Mouse (Mus musculus) thymus, adult 2 months (tissue): Measurements from ENCODE around the gene Zfp697. TPM values are rescaled to one million over a fixed set of nuclear protein-coding genes. Genes with fewer than 3 reads are reported as not detected.
"Not testable (repeated sequence)": the region's sequence is repeated elsewhere in the genome, so short reads cannot be mapped to it uniquely, and the experiment has no call there.

Source experiments
- DNase-seq: peaks from one replicate; pipeline ENCODE4 v3.0.0; 2021
- H3K27ac ChIP-seq: fragments of 200-500 bp; 2 replicates; pipeline ENCODE4 v1.5.1; 2012; ENCODE audit warnings: low read length, control low read depth; ENCODE audit not compliant: control insufficient read depth, insufficient read depth
- H3K27me3 ChIP-seq: fragments of 200-500 bp; 2 replicates; pipeline ENCODE4 v1.6.1; 2012; ENCODE audit warnings: mild to moderate bottlenecking, low read length, moderate library complexity, mixed read lengths; ENCODE audit not compliant: control insufficient read depth, insufficient read depth
- H3K36me3 ChIP-seq: fragments of 200-500 bp; 2 replicates; pipeline ENCODE4 v1.6.1; 2012; ENCODE audit warnings: mild to moderate bottlenecking, low read length, moderate library complexity; ENCODE audit not compliant: control insufficient read depth, insufficient read depth
- H3K4me1 ChIP-seq: fragments of 200-500 bp; replicated peaks from 2 replicates; pipeline ENCODE4 v1.6.1; 2012; ENCODE audit warnings: low read length; ENCODE audit not compliant: control insufficient read depth, insufficient read depth
- H3K4me3 ChIP-seq: fragments of 200-500 bp; 2 replicates; pipeline ENCODE4 v1.5.1; 2012; ENCODE audit warnings: mild to moderate bottlenecking, low read length, control low read depth, moderate library complexity; ENCODE audit not compliant: control insufficient read depth, insufficient read depth
- CTCF ChIP-seq: fragments of 200-500 bp; IDR thresholded peaks from 2 replicates; pipeline ENCODE4 v1.5.1; 2012; ENCODE audit warnings: mild to moderate bottlenecking, control low read depth, low read length, moderate library complexity, borderline replicate concordance; ENCODE audit not compliant: control insufficient read depth, poor library complexity, insufficient read depth; ENCODE audit errors: extremely low read depth
- POLR2A ChIP-seq: fragments of 200-500 bp; IDR thresholded peaks from 2 replicates; pipeline ENCODE4 v1.6.1; 2012; ENCODE audit warnings: mild to moderate bottlenecking, low read length, control low read depth, moderate library complexity; ENCODE audit not compliant: control insufficient read depth, poor library complexity, insufficient read depth; ENCODE audit errors: extremely low read depth
- WGBS: fragments of 180-500 bp; shearing (Covaris S2); methylation state at CpG from one replicate; pipeline ENCODE4 v1.1.7; 2018; 5-methylcytosine and 5-hydroxymethylcytosine counted together
- polyA plus RNA-seq: library from polyadenylated mRNA; depleted of rRNA; stranded (reverse); fragments of >200 nt; gene quantifications from 2 replicates; pipeline ENCODE4 v1.2.3, GENCODE M21; 2012

Zfp697 gene
- polyA plus RNA-seq, 1 experiment, result 0.96 TPM

DNA sequence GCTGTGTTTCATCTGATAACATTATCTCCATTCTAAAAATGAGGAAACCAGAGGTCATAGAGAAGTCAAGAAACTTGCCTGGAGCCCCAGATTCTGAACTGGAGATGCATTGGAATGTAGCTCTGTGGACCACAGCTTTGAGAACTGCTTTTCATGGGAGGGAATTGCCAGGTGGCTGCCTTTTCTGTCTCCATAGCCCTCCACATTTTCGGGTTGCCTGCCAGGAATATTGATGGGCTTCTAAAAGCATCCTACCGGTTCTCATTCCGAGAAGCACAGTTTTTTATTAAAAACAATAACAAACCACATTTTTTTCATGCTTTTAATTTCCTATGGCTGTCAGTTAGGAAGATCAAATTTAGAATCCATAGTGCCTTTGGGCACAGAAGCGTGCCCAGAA, 4.8 kb downstream of the Zfp697 start:
- Histone ChIP-seq H3K27me3 (peaks cover 11% of the 10 kb centered on the region), H3K36me3 (no peaks in the 10 kb centered on the region), H3K4me1 (0 out of 2 replicates have a peak, but pooled peaks cover 4% of the 10 kb centered on the region), H3K27ac (no peak overlapping the region), H3K4me3 (no peak overlapping the region)
- no peak for DNase-seq
- TF ChIP-seq POLR2A, result no peak
- 85% methylated on average over 4 of the region's 4 CpGs for WGBS

GRCm38 (mm10) chr3:98387756-98388155, 5.5 kb downstream of the Zfp697 start:
- DNase-seq, result no peak
- no peaks in the 10 kb centered on the region for H3K4me1 ChIP-seq
- WGBS, result 97% methylated on average over 7 of the region's 7 CpGs
- H3K27ac ChIP-seq, result no peak overlapping the region
- no peak for TF ChIP-seq CTCF
- no peak for TF ChIP-seq POLR2A
- no peak overlapping the region for H3K4me3 ChIP-seq
- no peaks in the 10 kb centered on the region for H3K36me3 ChIP-seq
- H3K27me3 ChIP-seq, result peaks cover 5% of the 10 kb centered on the region

DNA sequence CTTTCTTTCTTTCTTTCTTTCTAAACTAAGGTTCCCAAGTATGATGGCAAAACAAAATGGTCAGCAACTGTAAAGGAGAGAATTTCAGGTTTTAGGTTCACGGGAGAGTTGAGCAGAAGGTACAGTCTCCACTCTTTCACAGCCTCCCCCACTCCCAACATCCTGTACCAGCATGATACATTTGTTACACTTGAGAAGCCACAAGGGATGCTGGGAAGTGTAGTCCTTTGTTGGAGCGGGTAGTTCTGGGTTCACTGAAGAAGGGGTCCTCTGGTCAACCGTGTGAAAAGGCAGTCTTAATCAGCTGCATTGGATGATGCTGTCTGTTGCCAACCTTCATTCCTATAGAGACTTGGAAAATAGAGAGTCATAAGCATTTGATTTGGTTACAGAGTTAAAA, 7.0 kb downstream of the Zfp697 start:
- H3K4me3 ChIP-seq, result no peak overlapping the region
- no peaks in the 10 kb centered on the region for H3K36me3 ChIP-seq
- TF ChIP-seq CTCF (no peak), POLR2A (no peak)
- no peaks in the 10 kb centered on the region; the same call in 1 of the 2 replicates for H3K27me3 ChIP-seq
- DNase-seq, result no peak
- 78% methylated on average over 3 of the region's 3 CpGs for WGBS
- H3K4me1 ChIP-seq, result no peaks in the 10 kb centered on the region
- H3K27ac ChIP-seq, result no peak overlapping the region

- H3K27ac ChIP-seq, H3K4me1 ChIP-seq, DNase-seq, H3K4me3 ChIP-seq, H3K27me3 ChIP-seq, H3K36me3 ChIP-seq: not testable (repeated sequence)
- 91% methylated on average over 9 of the region's 9 CpGs for WGBS
These were observed 22.1 kb downstream of the Zfp697 start for GRCm38 (mm10) chr3:98404268-98404895.

DNA sequence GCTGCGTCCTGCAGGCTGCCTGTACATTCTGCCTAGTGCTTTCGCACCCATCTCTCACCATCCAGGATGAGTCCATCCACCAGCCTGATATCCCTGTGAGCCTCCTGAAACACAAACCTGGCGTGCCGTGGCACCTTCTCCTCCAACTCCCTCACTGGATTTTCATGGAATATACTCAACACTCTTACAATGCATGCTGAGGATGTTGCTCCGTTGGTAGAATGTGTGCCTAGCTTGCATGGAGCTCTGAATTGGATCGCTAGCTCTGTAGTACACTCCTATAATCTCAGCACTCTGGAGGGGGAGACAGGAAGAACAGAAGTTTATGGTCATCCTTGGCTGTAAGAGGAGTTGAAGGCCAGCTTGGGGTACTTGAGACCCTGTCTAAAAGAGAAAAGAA, 23.6 kb downstream of the Zfp697 start:
- not testable (repeated sequence) for DNase-seq, H3K4me3 ChIP-seq, H3K36me3 ChIP-seq, H3K27me3 ChIP-seq, H3K27ac ChIP-seq, H3K4me1 ChIP-seq
- WGBS, result 92% methylated on average over 6 of the region's 6 CpGs

DNA sequence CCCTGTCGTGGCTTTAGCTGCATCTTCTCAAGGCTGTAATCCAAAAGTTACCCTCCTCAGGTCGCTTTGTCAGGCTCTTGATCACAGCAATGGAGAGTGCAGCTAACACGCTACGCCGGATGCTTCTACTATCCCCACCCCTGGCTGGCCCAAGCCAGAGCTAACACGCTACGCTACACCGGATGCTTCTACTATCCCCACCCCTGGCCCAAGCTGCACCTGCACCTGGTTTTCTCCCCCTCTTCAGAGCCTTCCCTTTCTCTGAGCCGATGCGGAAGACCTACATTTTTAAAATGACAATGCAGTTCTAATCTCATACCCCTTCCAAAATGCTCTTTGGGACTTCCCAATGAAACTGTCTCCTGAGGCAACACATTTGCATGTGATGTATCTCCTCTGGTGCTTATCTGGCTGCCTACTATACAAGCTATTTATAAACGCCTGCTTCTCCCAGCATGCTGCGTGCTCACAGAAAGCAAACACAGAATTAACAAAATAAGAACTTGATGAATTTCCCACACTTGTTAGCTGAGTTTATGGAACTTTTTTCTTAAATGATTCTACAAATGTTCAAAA, 24.4 kb downstream of the Zfp697 start:
- H3K4me3 ChIP-seq, result peak overlapping the region; percentile 6
- WGBS, result 6% methylated on average over 12 of the region's 12 CpGs
- H3K27ac ChIP-seq, result peak overlapping the region; percentile 90
- H3K36me3 ChIP-seq, H3K27me3 ChIP-seq, H3K4me1 ChIP-seq: not testable (repeated sequence)
- DNase-seq, result peak; percentile 74

GRCm38 (mm10) chr3:98407261-98407780, 25.1 kb downstream of the Zfp697 start:
- H3K4me1 ChIP-seq, H3K27me3 ChIP-seq, DNase-seq, H3K36me3 ChIP-seq, H3K4me3 ChIP-seq: not testable (repeated sequence)
- H3K27ac ChIP-seq, result peak overlapping the region; percentile 68
- WGBS, result 74% methylated on average over 5 of the region's 5 CpGs

- not testable (repeated sequence) for H3K36me3 ChIP-seq, H3K27me3 ChIP-seq, H3K4me1 ChIP-seq, DNase-seq, H3K4me3 ChIP-seq, H3K27ac ChIP-seq
- WGBS, result 80% methylated on average over 17 of the region's 27 CpGs
These were observed 28.6 kb downstream of the Zfp697 start for GRCm38 (mm10) chr3:98410619-98411580.
